In the genomic region with DNA sequence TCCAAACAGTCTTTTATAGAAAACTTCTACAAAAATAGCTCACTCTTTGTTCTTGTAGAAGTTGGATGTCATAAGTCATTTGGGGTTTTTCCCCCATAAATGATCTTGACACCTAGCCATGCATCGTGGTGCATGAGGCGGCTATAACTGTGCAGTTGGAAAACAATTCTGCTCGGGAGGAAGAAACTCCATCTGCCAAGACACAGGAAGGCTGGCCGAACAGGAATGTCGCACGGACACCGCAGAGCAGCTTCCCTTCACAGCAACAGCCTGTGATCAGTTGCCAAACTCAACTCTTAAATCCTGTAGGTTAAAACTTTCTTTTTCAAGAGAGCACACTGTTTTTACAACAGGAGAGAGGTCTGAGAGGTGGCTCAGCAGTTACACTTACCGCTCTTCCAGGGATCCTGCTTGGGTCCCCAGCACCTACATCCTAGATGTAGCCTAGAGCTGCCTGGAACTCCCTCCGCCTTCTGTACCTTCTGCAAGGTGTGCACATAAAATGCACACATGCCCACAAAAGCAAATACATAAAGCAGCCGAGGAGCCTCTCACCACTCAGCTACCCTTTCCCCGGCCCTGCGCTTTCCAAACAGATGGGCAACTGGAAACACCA, we compare ENCODE assay signal across 7 mouse cellular contexts. TPM values are rescaled to one million over a fixed set of nuclear protein-coding genes. Genes with fewer than 3 reads are reported as not detected.
A peak's percentile ranks its signal among the peaks of the same experiment; 100 is the strongest.
DNase-seq lines count a peak whose midpoint lies in the region; ATAC-seq and TF ChIP-seq lines count a peak whose summit lies in the region.

No protein-coding gene starts in this region.

- 69% methylated on average over 12 of the region's 12 CpGs for WGBS in midbrain, postnatal 0 days
- 85% methylated on average over 12 of the region's 12 CpGs for WGBS in midbrain, embryonic 13.5 days
- 85% methylated on average over 12 of the region's 12 CpGs for WGBS in forebrain, embryonic 14.5 days

- no peak overlapping the region for H3K4me2 ChIP-seq in midbrain, postnatal 0 days (ENCODE audit: low read depth, low read length, poor library complexity, severe bottlenecking)
- no peak overlapping the region for H3K4me2 ChIP-seq in midbrain, embryonic 13.5 days (replicated peaks)
- no peak overlapping the region for H3K4me2 ChIP-seq in forebrain, embryonic 14.5 days (ENCODE audit: low read length)

- H3K4me1 ChIP-seq in midbrain, postnatal 0 days (ENCODE audit: insufficient read depth, low read length) = no peaks in the 10 kb centered on the region
- H3K4me1 ChIP-seq in midbrain, embryonic 13.5 days (replicated peaks) = 0 out of 2 replicates have a peak, but pooled peaks cover 7% of the 10 kb centered on the region
- H3K4me1 ChIP-seq in forebrain, embryonic 14.5 days (ENCODE audit: control insufficient read depth, insufficient read depth, low read length) = no peaks in the 10 kb centered on the region

- H3K36me3 ChIP-seq in midbrain, postnatal 0 days (ENCODE audit: insufficient read depth, low read length) = no peaks in the 10 kb centered on the region
- H3K36me3 ChIP-seq in midbrain, embryonic 13.5 days = no peaks in the 10 kb centered on the region
- no peaks in the 10 kb centered on the region for H3K36me3 ChIP-seq in forebrain, embryonic 14.5 days (ENCODE audit: control insufficient read depth, insufficient read depth, low read length)

- H3K9ac ChIP-seq in midbrain, postnatal 0 days (replicated peaks; ENCODE audit: low read length, poor library complexity, severe bottlenecking) = no peak overlapping the region
- H3K9ac ChIP-seq in midbrain, embryonic 13.5 days (replicated peaks) = no peak overlapping the region
- no peak overlapping the region for H3K9ac ChIP-seq in forebrain, embryonic 14.5 days (ENCODE audit: low read length)

- no peak overlapping the region for H3K4me3 ChIP-seq in midbrain, postnatal 0 days (ENCODE audit: low read depth, low read length)
- H3K4me3 ChIP-seq in midbrain, embryonic 13.5 days (replicated peaks) = no peak overlapping the region
- H3K4me3 ChIP-seq in forebrain, embryonic 14.5 days (ENCODE audit: low read depth, low read length) = no peak overlapping the region

- peak; percentile 16 for DNase-seq in midbrain, postnatal 0 days (ENCODE audit: low spot score)
- DNase-seq in heart, adult 9 months (ENCODE audit: low spot score in 2 of 2) = peak; percentile 13 to 25
- DNase-seq in kidney, postnatal 10 days = peak; percentile 67
- DNase-seq in urinary bladder, postnatal 4 days (ENCODE audit: low spot score in 2 of 2) = no peak
- no peak for DNase-seq in adrenal gland, adult 18-20 months (ENCODE audit: low spot score in 2 of 2)
- no peak for DNase-seq in forebrain, embryonic 14.5 days (ENCODE audit: low spot score)

- H3K27ac ChIP-seq in midbrain, postnatal 0 days (ENCODE audit: low read depth, low read length) = no peak overlapping the region
- no peak overlapping the region for H3K27ac ChIP-seq in midbrain, embryonic 13.5 days
- no peak overlapping the region for H3K27ac ChIP-seq in forebrain, embryonic 14.5 days (ENCODE audit: low read depth, low read length)

- ATAC-seq in midbrain, postnatal 0 days (ENCODE audit: low FRiP score) = no peak
- ATAC-seq in midbrain, embryonic 13.5 days = no peak
- no peak for ATAC-seq in forebrain, embryonic 14.5 days

- H3K9me3 ChIP-seq in midbrain, postnatal 0 days (ENCODE audit: low read length) = no peaks in the 10 kb centered on the region
- H3K9me3 ChIP-seq in midbrain, embryonic 13.5 days = 0 out of 2 replicates have a peak, but pooled peaks cover 3% of the 10 kb centered on the region
- H3K9me3 ChIP-seq in forebrain, embryonic 14.5 days (replicated peaks; ENCODE audit: control insufficient read depth, low read length) = no peaks in the 10 kb centered on the region

- TF ChIP-seq CTCF in midbrain, postnatal 0 days (IDR thresholded peaks at IDR 0.05) = no peak

- no peaks in the 10 kb centered on the region for H3K27me3 ChIP-seq in midbrain, postnatal 0 days (ENCODE audit: insufficient read depth, low read length)
- H3K27me3 ChIP-seq in midbrain, embryonic 13.5 days = no peaks in the 10 kb centered on the region
- no peaks in the 10 kb centered on the region for H3K27me3 ChIP-seq in forebrain, embryonic 14.5 days (replicated peaks; ENCODE audit: control insufficient read depth, insufficient read depth, low read length)

RNA-seq across cellular contexts. Expression of a gene that starts 29.4 kb away (rescaled TPM):
- 2.8 and 4.1 TPM in 2 replicates for total RNA-seq in midbrain, postnatal 0 days (2014; rRNA removed)
- polyA plus RNA-seq in midbrain, postnatal 0 days (2015; fragmentation: Nextera tagmentation; extraction: Ambion mirVana) = 1.3 and 1.8 TPM in 2 replicates
- 3.1 and 3.3 TPM in 2 replicates for polyA plus RNA-seq in midbrain, embryonic 13.5 days (2015; fragmentation: Nextera tagmentation; extraction: Ambion mirVana)
- total RNA-seq in adrenal gland, adult 18-20 months (2021) = 10 to 100 TPM; 10.4 to 17.2 TPM
- polyA plus RNA-seq in forebrain, embryonic 14.5 days (2014; fragmentation: Nextera tagmentation; extraction: Ambion mirVana) = 2.4 and 3.2 TPM in 2 replicates

Comparison
In these comparisons a context has a peak if more than half of its experiments do, and no peak if none do; other contexts are left out.
1. DNase-seq: peak in midbrain, postnatal 0 days (single experiment), heart, adult 9 months (2 of 2) and kidney, postnatal 10 days (single experiment); none in urinary bladder, postnatal 4 days (0 of 2), adrenal gland, adult 18-20 months (0 of 2) and forebrain, embryonic 14.5 days (single experiment).